Mouse (Mus musculus) cerebellum, adult 9-11 months (tissue): ENCODE measurements around the gene Cdc14a.

Source experiments
- DNase-seq: peaks from one replicate; pipeline ENCODE4 v3.0.0; 2022

Cdc14a gene

DNA sequence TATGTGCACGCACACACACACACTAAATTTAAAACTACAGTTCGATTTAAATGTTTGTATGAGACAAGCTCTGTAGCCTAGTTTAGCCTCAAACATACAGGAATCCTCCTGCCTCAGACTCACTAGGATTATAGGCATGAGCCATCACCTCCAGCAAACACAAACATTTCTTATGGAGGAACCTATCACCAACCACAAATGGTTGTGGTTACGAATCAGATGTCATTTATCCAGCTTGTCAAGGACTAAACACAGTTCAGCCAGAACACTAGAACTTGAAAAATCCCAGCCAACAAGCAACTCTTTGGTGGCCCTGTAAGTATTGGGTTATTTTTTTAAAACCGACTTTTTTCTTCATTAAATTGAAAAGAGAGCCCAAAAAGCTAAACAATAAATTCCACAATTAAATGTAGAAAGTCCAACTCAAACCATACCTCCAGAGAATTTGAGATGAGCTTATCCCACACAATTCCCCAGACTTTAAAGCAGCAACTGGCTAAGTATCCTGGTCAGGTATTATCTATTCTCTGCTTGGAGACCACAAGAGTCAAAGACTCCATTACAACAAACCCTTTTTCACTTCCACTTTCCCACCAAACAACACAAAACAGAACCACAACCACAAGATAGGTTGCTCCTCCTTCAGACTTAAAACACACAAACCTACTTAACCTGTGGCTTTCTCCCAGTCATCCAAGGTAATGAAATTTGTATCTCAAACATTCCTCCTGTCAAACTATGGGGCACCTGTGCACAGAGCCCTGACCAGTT, 10.7 kb downstream of the Cdc14a start:
- no peak for DNase-seq

DNA sequence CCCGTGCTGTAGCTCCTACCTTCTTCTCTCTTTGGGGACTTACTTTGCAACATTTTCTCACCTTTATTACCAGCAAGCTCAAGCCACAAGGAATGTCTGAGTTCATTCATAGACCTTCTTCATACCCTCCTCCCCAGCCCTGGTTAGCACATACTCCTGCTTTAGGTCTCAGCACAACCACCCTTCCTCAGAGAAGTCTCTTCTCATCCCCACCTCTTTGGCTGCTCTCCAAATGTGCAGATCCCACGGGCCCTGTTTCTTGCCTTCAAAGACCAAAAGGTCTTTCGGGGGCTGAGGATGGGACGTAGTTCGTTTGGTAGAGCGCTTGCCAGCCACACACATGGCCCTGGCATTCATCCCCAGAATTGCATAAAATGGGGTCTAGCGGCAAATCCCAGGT, 13.8 kb downstream of the Cdc14a start:
- DNase-seq: no peak

DNA sequence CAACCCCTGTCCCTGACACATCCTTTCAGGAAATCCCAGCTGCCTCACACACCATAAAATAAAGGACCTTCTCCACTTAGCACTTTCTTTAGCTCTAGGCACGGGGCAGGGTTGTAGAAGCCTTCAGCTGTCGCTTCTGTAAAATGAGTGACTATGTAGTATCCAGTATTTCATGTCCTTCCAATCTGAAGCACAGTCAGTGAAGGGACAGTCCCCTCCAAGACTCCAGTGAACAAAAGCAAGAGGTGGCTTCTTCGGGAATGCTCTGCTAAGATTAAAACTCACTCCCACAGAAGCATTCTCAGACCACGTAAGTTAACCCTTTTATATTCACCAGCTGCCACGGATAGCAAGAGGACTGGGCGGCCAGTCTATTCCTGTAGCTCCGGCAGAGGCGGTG, 14.3 kb downstream of the Cdc14a start:
- no peak for DNase-seq

DNA sequence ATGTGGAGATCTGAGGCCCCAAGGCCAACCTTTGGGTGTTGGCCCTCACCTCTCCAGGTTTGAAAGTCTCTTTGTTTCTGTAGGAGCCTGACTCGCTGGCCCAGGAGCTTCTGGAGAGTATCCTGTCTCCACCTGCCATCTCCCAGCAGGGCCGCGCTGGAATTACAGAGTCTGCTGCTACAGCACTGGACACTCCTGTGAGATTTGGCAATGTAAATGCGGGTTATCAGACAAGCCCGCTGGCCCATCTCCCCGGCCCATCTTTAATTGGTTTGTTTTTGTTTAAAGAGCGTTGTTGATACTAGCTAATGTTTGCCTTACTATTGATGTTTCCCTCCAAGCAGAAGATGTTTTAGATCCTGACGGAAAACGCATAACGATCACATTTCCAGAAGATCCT, 15.0 kb downstream of the Cdc14a start:
- no peak for DNase-seq

DNA sequence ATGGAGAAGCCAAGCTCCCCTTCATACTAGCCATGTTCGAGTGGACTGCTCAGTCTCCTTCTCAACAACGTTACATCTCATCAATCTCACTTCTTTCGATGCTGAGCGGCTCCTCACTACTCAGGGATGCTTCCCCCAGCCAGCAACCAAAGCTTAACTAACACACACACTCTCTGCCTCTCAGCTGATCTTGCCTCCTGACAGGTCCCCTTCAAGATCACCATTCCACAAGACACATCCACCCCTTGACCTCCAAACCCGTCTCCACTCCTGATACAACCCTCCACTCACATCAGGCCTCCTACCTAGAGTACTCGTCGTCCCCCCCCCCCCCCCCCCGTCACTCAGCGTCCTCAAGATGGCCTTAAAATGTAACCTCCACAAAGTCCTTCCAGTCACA, 18.3 kb downstream of the Cdc14a start:
- DNase-seq: no peak

DNA sequence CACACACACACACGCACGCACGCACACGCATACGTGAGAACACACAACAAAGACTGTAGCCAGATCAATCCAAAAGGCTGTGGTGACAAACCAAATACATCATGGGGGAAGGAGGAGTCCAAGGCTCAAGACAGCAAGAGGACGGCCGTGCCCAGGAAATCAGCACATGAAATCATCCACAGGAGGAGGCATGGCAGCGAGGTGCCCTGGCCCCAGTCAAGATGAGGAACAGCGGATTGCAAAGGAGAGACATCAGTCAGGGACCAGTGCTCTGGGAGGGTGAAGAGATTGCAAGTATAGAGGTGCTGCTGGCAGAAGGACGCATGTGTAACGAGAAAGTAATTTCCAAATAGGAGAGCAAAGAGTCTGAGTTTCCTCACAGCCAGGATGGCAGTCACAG, 22.4 kb downstream of the Cdc14a start:
- no peak for DNase-seq

DNA sequence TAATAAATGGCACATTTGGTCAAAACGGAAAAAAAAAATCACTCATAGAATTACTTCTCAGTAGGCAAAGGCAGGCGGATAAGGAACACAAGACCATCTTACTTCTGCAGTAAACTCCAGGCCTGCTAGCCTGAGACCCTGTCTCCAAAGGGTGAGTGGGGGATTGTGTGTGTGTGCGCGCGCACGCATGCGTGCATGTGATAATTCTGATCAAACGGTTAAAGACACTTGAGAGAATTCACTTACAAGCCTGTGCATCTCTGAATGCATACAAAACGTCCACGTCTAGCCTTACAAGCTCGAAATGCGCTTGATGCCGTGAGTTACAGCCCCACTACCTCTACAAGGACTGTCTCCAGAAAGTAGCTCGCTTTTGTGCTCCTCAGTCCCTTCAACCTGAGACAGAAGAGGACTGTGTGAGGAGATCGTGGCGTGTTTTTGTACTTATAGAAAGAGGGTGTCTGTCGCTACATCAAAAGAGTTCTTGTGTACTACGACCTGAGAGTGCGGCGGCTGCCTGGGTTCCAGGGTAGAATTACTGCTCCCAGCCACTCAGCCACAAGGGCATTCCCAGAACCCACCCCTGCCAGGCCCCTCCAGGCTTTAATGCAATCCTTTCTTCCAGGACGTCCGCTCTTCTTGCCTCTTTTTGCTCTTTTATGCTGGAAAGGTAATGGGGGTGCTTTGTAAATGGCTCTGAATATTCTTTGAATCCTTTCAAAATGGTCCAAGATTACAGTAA, 24.3 kb downstream of the Cdc14a start:
- DNase-seq: no peak

DNA sequence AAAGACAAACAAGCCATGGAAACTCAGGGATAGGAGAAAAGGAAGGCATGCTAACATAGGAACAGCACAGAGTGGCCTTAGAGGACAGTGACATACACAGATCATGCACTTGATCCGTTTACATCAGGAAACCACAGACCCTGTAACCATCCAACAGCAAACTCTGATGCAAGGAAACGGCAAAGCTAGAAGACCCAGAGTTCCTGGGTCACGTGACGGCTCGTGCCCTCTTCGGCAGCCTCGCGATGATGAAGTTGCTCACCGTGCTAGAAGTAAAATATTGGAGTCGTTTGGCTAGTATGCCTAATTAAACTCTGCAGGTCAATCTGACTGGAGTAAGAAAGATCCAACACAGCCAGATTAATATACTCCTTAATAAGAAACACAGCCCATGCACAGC, 25.3 kb downstream of the Cdc14a start:
- DNase-seq: no peak

DNA sequence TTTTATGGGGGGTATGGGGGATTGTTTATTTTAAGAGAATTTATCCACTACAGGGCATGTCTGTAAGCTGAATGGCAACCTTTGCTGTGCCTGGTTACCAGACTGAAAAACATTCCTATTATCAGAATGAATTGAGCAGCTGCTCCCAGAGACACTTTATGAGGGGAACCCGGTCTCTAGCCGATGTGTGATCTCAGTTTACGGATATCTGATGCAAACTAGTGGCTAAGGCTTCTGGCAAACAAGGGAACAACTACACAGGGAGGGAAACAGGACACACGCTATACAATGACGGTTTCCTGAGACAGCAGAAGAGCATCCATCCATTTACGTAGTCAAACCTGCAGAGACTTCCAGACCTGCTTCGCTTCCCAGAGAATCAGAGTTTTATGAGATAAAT, 25.9 kb downstream of the Cdc14a start:
- no peak for DNase-seq

DNA sequence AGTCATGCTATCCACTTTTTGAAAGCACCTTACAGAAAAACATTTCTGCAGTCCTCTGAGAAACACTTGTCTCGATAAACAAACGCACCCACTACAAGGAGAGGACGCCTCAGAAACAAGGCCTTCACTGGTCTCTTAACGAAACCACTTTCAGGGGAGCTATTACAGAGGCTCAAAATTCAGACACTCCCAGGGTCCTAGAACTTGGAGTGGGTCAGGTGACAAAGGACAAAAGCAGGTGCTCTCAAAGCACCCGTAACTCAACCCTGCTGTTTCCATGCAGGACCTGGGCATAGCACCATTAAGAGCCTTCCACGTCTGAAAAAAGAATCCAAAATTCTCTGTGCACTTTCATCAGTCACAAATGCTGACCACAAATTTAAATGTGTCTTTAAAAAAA, 26.5 kb downstream of the Cdc14a start:
- DNase-seq: no peak

DNA sequence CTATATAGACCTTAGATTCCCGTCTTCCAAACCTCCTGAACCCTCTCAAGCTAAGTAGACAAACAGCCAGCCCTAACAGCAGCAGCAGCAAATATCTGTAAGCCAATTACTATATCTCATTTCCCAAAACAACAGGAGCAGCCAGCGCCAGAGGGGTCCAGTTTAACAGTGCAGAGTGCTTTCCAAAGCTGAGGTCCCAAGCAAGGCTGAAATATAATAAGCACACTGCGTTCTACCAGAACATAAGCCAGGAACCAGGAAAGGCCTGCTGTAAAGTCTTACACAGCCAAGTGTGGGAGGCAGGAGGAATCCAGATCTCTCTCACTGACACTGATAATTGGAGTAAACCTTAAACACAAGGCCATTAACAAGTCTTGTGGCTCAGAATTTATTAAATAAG, 27.3 kb downstream of the Cdc14a start:
- no peak for DNase-seq

DNA sequence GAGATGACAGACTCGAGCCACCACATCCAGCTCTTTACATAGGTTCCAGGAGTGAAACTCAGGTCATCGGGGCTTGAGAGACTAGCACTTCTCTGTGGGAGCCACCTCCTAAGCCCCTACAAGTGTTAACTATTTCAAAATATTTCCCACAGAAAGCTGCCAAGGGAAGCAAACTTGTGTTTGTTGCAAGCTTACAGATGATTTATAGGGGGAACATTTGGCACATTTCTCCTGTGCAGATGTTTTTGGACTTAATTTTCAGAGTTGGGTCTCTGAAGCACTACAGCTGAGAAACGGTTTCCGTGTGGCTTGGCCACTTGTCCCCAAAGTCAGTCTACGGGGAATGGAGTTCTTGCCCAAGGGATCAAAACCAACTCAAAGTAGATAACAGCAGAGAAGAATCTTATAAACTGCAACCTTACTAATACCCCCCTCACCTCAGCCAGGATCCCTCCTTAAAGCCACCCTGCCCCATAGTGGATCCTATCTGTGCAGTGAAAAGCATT, 28.9 kb downstream of the Cdc14a start:
- DNase-seq: no peak

DNA sequence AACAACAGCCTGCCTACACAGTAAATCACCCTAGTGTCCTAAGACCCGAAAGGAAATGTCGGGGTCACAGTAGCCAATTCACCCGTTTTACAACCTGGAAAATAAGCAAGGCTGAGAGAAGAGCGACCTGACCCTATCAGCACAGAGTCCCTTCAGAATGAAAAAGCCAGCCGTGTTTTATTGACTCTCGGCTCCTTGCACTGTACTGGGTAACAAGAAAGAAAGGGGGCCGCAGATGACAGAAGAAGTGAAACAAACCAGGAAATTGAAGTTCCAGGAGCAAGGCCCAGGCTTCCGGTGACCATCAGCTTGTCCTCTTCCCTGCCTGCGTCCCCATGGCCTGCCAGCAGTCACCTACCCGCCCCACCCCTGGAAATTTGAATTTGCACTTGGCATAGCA, 32.4 kb downstream of the Cdc14a start:
- no peak for DNase-seq

DNA sequence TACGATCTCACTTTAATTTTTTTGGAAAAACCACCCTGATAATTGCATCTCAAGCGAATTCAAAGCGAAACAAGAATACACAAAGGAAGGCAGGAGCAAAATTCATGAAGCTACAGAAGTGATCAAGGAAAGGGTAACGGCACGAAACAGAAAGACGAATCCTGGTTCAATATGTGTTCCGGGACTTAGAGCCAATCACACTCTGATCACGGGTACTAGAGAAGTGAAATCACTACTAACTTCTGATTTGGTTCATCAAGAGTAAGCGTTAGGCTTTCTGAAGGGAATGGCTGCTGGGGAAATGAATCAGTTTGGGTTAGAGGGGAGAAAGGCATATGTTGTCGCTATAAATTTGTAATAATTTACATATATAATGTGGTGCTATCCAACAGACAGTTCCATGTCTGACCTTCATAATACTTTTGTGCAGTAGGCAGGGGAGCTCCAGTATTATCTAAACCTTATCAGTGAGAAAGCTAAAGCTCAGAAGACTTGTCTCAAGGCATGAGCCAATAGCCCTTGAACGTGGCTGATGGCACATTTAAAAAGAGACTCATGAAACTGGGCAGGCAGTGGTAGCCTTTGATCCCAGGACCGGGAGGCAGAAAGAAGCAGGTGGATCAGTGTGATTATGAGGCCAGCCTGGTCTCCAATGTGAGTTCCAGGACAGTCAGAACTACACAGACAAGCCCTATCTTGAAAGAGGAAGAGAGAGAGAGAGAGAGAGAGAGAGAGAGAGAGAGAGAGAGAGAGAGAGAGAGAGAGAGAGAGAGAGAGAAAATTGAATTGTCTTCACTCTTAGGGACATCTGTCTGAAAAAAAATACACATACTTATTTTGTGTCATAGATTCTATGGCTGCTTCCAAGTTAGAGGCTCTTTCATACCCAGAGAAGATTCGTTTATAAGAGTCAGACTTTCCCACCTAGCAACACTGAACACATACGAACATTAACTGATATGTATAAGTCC, 34.0 kb downstream of the Cdc14a start:
- no peak for DNase-seq

DNA sequence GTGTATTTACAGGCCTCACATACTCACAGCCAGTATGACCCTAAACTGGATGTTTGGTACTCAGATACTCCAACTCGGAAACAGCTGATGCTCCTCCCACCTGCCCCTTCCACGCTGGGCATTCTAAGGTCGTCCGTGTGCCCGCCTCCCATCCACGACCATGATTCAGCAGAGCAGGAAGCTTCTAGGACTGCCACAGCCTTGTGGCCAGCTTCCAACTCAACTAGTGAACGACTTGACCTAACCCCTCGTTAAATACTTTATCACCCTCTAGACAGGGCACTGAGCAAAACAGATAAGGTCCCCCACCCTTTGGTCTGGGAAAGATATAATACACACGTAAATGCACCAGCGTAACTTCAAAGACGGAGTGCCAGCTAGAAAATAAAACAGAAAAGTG, 35.0 kb downstream of the Cdc14a start:
- no peak for DNase-seq

DNA sequence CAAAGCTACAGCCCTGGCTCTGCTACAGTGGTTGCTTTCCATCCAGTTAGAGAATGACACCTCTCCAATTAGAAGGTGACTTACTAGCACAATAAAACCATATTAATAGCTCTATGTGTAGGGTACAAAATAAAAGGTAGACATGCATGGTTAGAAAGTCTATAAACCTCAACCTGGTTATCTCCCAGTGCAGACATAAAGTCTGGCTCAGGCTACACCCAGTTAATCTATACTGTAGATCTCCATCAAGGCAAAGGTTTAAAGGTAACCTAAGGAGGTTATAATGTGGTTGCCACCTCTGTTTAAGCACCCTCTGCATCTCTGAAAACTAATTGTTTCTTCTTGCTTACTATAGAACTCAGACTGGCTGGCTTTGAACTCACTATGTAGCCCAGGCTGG, 36.9 kb downstream of the Cdc14a start:
- no peak for DNase-seq

DNA sequence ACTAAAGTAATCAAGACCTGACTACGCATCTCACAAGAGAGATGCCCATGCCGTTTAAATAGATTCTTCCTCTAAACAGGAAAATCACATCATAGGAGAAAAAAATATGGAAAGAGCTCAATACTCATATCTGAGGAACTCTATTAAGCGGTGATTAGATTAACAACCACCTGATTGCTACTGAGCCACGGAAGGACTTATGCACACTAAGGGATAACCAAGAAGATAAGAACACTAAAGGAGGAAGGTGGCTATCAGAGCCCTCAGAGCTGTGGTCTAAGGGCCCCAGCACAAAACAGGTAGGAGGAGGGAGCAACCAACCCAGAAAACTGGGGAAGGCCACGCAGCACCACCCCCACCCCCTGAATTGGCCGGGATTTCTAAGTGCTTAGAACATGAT, 37.5 kb downstream of the Cdc14a start:
- no peak for DNase-seq

DNA sequence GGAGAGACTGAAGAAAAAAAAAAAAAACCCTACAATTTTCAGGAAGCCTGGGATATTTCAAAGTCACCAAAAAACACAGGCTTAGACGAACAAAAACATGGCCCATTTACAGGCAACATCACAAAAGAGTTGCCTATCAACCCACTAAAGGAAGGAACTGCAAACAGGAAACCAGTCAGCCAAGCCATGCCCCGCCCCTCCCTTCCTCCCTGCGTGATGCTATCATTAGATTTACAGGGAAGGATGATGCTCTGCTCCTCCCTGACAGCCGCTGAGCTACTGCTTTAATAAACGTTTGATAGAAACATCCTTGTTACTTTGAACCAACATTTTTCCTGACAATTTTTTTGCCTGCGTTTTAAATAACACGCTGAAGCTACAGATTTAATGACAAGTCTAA, 39.5 kb downstream of the Cdc14a start:
- DNase-seq: no peak

DNA sequence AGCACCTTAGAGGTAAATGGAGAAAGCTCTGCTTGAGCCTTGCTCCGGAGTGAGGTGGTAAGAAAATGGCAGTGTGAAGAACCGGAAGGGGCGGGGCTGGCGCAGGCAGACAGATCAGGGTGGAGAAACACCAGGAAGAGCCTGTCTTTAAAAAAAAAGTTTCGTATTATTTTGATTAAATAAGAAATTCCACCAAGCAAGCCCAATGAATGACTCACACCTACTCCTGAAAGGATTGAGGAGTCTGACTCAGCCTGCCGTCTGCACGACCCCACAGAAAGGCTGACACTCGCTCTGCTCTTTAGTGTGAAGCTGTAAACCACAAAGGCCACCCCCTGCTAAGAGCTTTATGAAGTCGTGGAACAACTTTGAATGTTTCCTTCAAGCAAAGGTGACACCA, 43.5 kb downstream of the Cdc14a start:
- no peak for DNase-seq

DNA sequence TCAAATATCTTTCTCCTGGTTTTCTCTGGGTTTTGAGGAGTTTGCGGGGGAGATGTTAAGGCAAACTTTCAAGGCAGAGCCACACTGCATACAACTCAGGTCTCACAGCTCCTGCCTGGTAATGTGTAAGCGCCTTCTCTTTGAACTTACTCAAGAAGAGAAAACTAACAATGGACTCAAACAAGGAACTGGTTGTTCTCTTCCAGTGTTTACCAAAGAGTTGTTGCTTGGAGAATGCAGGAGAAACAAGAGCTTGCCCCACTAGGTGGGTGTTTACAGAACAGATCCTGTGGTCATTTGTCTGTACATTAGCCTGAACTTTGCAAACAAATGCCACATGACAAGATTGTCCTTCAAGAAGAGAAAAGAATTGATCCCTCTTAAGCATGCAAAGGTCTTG, 48.4 kb downstream of the Cdc14a start:
- no peak for DNase-seq

DNA sequence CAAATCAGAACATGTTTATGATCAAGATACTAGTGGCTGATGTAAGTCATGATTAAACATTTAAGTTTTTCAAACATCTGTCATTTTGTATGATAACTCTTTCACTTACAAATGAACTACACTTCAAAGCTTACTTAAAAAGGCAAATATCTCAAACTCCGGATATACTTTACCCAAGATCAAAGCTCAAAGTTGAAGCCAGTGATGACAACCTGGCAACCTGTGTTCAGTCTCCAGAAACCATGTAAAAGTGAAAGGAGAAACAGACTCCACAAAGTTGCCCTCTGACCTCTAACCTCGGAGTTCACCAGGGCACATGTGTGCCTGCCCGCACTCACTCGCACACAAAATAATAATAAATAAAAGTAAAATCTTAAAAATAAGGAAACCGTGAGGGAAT, 49.3 kb downstream of the Cdc14a start:
- DNase-seq: no peak

DNA sequence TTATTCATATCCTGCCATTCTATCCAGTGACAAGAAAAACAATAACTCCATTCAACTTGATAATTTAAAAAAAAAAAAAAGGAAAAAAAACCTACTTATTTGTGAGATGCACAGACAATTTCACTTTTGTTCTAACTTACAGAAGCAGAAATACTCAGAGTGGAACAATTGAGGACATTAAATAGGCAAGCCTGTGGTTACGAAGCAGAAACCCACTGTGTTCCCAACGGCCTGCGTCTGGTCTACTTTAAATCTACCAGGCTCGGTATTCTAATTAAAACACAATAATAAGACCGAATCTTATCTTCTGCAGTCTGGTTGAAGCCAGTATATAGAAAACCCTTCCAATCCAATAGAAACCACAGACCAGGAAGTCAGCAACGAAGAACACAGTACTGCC, 50.6 kb downstream of the Cdc14a start:
- DNase-seq: no peak

DNA sequence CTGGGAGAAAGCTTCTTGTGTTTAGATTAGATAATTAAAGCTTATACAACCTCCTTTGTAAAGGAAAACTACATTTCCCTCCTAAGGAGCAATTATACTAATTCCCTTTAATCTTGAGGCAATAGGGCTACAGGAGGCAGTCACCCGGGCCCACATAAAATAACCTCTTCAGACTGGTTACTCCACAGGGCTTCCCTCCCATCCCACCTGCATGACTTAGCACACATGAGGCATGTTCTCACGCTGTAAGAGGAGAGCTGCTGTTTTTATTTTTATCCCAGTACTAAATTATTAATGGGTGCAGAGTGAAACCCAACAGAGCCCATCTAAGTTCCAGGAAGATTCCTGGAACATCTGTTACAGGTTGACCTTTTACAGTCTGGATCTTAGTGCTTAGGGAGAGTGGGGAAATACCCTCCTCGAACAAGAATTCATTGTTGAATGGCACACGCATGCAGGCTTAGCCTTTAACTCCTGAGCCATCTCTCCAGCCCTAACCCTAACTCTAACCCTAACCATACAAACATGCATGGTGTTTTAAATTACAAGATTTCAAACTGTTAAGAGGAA, 54.9 kb downstream of the Cdc14a start:
- DNase-seq: no peak
